Mouse (Mus musculus) embryonic facial prominence, embryonic 15.5 days (tissue): Measurements from ENCODE around the gene Ambra1. TPM values are rescaled to one million over a fixed set of nuclear protein-coding genes. Genes with fewer than 3 reads are reported as not detected.

Experiments used
- ATAC-seq: fragments of 200-750 bp; cut with Nextera tagmentation; 2 replicates; pipeline ENCODE4 v1.8.0; 2017; ENCODE audit warnings: low read depth, moderate TSS enrichment; ENCODE audit not compliant: insufficient number of reproducible peaks, low FRiP score, low TSS enrichment
- H3K27ac ChIP-seq: fragments of 300-500 bp; sonication (generic); replicated peaks from 2 replicates; pipeline ENCODE4 v1.5.1; 2015; ENCODE audit warnings: mild to moderate bottlenecking, inconsistent platforms
- H3K27me3 ChIP-seq: fragments of 300-500 bp; sonication (generic); 2 replicates; pipeline ENCODE4 v1.6.1; 2015; ENCODE audit warnings: inconsistent platforms
- H3K36me3 ChIP-seq: fragments of 300-500 bp; sonication (generic); 2 replicates; pipeline ENCODE4 v1.6.1; 2015; ENCODE audit warnings: mild to moderate bottlenecking, inconsistent platforms
- H3K4me1 ChIP-seq: fragments of 300-500 bp; sonication (generic); 2 replicates; pipeline ENCODE4 v1.6.1; 2015; ENCODE audit warnings: inconsistent platforms
- H3K4me2 ChIP-seq: fragments of 300-500 bp; sonication (generic); replicated peaks from 2 replicates; pipeline ENCODE4 v1.6.1; 2015; ENCODE audit warnings: mild to moderate bottlenecking, inconsistent platforms
- H3K4me3 ChIP-seq: fragments of 300-500 bp; sonication (generic); replicated peaks from 2 replicates; pipeline ENCODE4 v1.5.1; 2015; ENCODE audit warnings: mild to moderate bottlenecking, inconsistent platforms
- H3K9ac ChIP-seq: fragments of 300-500 bp; sonication (generic); 2 replicates; pipeline ENCODE4 v1.6.1; 2015; ENCODE audit warnings: inconsistent platforms
- H3K9me3 ChIP-seq: fragments of 300-500 bp; sonication (generic); replicated peaks from 2 replicates; pipeline ENCODE4 v1.6.1; 2016; ENCODE audit warnings: inconsistent platforms
- WGBS: fragments of 180-500 bp; shearing (Covaris S2); methylation state at CpG from one replicate; pipeline ENCODE4 v1.1.7; 2015; 5-methylcytosine and 5-hydroxymethylcytosine counted together
- polyA plus RNA-seq: library from polyadenylated mRNA; unstranded; fragments of >200 nt; fragmentation: Nextera tagmentation; extraction: Ambion mirVana; gene quantifications from 2 replicates; pipeline ENCODE4 v1.2.1, GENCODE M21; 2015

Gene Ambra1
- polyA plus RNA-seq, 1 experiment from 2014 or later, result 18.1 TPM

DNA sequence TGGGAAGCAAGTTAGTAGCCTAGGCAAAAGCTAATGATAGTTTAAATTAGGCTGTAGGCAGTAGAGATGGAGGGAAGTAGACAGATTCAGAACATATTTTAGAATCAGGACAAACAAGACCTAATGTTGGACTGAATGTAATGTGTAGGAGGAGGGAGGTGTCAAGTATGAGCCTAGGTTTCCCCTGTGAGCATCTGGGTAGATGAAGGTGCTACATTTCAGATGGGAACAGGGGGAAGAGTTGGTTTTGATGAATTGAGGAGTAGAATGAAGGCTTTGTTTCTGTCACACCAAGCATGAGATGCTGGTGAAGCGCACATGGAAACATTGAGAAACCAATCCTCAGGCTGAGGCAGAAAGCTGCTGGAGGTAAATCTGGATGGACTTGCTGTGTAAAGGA lies 9.7 kb downstream of the Ambra1 start:
- no peaks in the 10 kb centered on the region for H3K27me3 ChIP-seq
- H3K4me2 ChIP-seq, result no peak overlapping the region
- no peaks in the 10 kb centered on the region for H3K36me3 ChIP-seq
- no peaks in the 10 kb centered on the region for H3K4me1 ChIP-seq
- H3K9ac ChIP-seq, result no peak overlapping the region
- no peak overlapping the region for H3K27ac ChIP-seq
- no peaks in the 10 kb centered on the region for H3K9me3 ChIP-seq
- no peak overlapping the region for H3K4me3 ChIP-seq
- WGBS, result 97% methylated on average over 1 of the region's 1 CpGs
- no peak for ATAC-seq

DNA sequence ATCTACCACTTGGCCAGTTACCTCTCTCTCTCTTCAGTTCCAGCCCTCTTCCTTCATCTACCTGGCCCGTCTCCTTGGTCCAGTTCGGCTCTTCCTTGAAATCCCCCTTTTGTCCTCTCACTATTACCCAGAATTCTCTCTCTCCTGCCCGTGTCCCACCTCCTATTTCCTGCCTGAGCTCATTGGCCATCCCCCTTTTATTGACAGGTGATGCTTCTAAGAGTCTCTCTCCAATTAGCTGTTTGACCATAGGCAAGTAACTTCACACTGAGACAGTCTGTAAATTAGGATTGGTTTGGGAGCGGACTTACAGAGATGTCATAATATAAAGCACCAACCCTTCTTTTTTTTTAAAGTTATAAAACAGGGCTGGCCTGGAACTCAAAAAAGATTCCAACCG lies 14.8 kb downstream of the Ambra1 start:
- H3K4me3 ChIP-seq, result no peak overlapping the region
- no peak for ATAC-seq
- H3K27me3 ChIP-seq, result no peaks in the 10 kb centered on the region
- no peaks in the 10 kb centered on the region for H3K36me3 ChIP-seq
- H3K9me3 ChIP-seq, result no peaks in the 10 kb centered on the region
- 88% methylated on average over 5 of the region's 5 CpGs for WGBS
- no peak overlapping the region for H3K4me2 ChIP-seq
- H3K27ac ChIP-seq, result no peak overlapping the region
- no peak overlapping the region for H3K9ac ChIP-seq
- H3K4me1 ChIP-seq, result no peaks in the 10 kb centered on the region

DNA sequence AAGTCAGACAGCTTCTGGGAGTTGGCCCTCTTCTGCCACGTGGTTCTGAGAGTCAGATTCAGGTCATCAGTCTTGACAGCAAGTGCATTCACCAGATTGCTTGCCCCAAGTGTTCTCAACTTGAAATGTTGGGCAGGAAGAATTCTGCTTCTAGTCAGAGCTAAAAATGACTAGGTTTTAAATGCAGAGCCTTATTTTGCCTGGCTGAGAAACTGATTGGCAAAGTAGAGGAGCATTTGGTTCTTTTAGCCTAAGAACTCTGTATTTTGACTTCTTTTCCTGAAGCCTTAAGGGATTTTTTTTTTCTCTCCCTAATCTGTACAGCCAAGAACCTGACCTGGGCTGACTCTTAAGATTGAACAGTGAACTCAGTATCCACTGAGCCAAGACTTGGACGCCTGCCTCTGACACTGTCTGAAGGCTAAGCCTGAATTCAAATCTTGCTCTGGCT lies 19.9 kb downstream of the Ambra1 start:
- Histone ChIP-seq H3K4me3 (no peak overlapping the region), H3K27ac (no peak overlapping the region), H3K9me3 (no peaks in the 10 kb centered on the region), H3K36me3 (no peaks in the 10 kb centered on the region), H3K27me3 (no peaks in the 10 kb centered on the region), H3K4me1 (no peaks in the 10 kb centered on the region), H3K4me2 (no peak overlapping the region), H3K9ac (no peak overlapping the region)
- no peak for ATAC-seq
- 57% methylated on average over 2 of the region's 2 CpGs for WGBS

DNA sequence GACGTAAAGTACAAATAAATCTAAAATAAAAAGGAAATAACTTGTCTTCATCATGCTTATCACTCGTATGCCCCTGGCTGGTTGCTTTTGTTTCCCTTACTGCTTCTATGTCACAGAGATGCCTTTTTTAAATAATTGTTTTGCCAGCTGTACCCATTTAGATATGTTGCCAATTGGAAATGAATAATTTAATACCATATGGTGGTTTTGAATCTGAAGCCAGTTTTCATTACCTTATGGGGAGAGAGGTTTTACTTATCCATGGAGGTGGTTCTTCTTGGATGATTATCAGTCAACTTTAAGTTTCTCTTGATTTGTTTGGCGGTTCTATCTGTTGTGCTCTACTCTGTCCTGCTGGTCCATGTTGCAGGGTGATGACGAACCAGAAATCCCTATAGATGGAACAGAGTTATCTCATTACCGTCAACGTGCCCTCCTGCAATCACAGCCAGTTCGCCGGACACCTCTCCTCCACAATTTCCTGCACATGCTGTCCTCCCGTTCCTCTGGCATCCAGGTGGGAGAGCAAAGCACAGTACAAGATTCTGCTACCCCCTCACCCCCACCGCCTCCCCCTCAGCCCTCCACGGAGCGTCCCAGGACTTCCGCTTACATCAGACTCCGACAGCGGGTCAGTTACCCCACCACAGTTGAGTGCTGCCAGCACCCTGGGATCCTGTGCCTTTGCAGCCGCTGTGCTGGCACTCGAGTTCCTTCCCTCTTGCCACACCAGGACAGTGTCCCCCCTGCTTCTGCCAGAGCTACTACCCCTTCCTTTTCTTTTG lies 42.2 kb downstream of the Ambra1 start:
- no peak for ATAC-seq
- Histone ChIP-seq H3K4me2 (no peak overlapping the region), H3K4me1 (no peaks in the 10 kb centered on the region), H3K9me3 (no peaks in the 10 kb centered on the region), H3K36me3 (peaks cover 51% of the 10 kb centered on the region), H3K27ac (no peak overlapping the region), H3K4me3 (no peak overlapping the region), H3K9ac (no peak overlapping the region), H3K27me3 (no peaks in the 10 kb centered on the region)
- WGBS, result 91% methylated on average over 17 of the region's 17 CpGs

DNA sequence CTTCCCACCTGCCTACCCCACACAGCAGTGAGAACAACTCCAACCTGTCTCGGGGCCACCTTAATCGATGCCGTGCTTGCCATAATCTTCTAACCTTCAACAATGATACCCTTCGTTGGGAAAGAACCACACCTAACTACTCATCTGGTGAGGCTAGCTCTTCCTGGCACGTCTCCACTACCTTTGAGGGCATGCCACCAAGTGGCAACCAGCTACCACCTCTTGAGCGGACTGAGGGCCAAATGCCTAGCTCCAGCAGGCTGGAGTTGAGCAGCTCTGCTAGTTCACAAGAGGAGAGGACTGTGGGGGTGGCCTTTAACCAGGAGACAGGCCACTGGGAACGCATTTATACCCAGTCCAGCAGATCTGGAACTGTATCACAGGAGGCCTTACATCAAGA lies 43.4 kb downstream of the Ambra1 start:
- Histone ChIP-seq H3K4me2 (no peak overlapping the region), H3K27me3 (no peaks in the 10 kb centered on the region), H3K36me3 (peaks cover 50% of the 10 kb centered on the region), H3K4me1 (no peaks in the 10 kb centered on the region), H3K4me3 (no peak overlapping the region), H3K27ac (no peak overlapping the region), H3K9ac (no peak overlapping the region), H3K9me3 (no peaks in the 10 kb centered on the region)
- 88% methylated on average over 7 of the region's 7 CpGs for WGBS
- ATAC-seq, result no peak

DNA sequence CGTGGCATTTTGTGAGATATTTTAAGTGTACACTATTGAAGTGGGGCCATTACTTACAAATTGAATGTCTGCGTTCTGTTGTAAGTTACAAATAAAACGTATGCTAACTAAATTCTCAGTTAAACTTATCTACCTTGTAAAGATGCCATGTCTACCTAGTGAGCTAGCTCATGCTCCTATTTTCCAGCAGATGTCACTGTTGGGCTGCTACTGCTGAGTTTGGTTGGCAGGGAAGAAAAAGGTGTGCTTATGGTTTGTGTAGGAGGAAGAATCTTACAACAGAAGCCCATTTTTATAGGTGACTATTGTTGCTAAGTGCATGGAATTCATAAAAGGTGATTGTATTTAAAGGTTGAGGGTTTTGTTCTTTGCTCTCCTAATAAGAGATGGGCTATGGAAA lies 49.2 kb downstream of the Ambra1 start:
- no peak for ATAC-seq
- 73% methylated on average over 3 of the region's 3 CpGs for WGBS

DNA sequence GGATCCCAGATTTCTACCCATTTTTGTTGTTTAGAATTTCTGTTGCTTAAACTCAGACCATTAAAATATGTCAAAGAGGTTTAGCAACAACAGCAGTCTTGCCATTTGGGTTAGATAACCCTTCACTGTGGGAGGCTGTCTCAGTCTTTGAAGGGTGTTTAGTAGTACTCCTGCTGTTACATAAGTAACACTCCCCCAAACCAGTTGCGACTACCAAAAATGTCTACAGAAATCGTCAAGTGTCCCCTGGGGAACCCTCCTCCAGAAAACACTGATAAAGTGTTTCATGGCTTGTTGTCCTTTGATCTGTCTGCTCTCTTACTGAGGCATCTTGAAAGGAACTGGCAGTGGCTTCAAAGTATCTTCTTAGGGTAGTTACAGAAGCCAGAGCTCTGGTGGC lies 61.7 kb downstream of the Ambra1 start:
- ATAC-seq, result no peak
- Histone ChIP-seq H3K9me3 (no peaks in the 10 kb centered on the region), H3K9ac (no peak overlapping the region), H3K4me1 (peaks cover 5% of the 10 kb centered on the region; the same call in 1 of the 2 replicates), H3K36me3 (no peaks in the 10 kb centered on the region), H3K27me3 (no peaks in the 10 kb centered on the region), H3K4me2 (no peak overlapping the region), H3K27ac (no peak overlapping the region), H3K4me3 (no peak overlapping the region)
- WGBS, result 39% methylated on average over 2 of the region's 2 CpGs

More for the DNA sequence above, 49.2 kb downstream of the Ambra1 start:
- Histone ChIP-seq H3K36me3 (peaks cover 6% of the 10 kb centered on the region; the same call in 1 of the 2 replicates), H3K4me1 (no peaks in the 10 kb centered on the region), H3K4me3 (no peak overlapping the region), H3K9ac (no peak overlapping the region), H3K27me3 (no peaks in the 10 kb centered on the region), H3K4me2 (no peak overlapping the region), H3K27ac (no peak overlapping the region), H3K9me3 (no peaks in the 10 kb centered on the region)

DNA sequence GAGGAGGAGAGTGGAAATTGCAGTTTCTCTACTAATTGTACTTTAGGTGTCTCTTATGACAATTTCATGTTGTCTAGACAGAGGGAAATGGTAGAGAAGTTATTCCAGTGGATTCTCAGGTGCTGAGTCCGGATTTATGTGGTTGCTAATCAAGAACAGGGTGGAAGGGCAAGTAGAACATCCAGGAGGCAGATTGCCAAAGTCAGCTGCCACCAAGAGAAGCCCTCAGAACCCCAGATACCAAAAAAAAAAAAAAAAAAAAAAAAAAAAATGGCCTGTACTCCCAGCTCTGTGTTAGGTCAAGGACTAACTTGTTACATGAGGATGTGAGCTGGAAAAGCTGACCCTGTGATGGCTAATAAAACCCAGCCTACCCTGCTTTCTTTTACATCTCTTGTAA lies 62.4 kb downstream of the Ambra1 start:
- H3K27ac ChIP-seq, result no peak overlapping the region
- no peaks in the 10 kb centered on the region for H3K36me3 ChIP-seq
- no peak overlapping the region for H3K4me3 ChIP-seq
- peaks cover 5% of the 10 kb centered on the region; the same call in 1 of the 2 replicates for H3K4me1 ChIP-seq
- no peak for ATAC-seq
- no peaks in the 10 kb centered on the region for H3K9me3 ChIP-seq
- no peak overlapping the region for H3K9ac ChIP-seq
- H3K27me3 ChIP-seq, result no peaks in the 10 kb centered on the region
- no peak overlapping the region for H3K4me2 ChIP-seq
- 67% methylated on average over 1 of the region's 1 CpGs for WGBS

DNA sequence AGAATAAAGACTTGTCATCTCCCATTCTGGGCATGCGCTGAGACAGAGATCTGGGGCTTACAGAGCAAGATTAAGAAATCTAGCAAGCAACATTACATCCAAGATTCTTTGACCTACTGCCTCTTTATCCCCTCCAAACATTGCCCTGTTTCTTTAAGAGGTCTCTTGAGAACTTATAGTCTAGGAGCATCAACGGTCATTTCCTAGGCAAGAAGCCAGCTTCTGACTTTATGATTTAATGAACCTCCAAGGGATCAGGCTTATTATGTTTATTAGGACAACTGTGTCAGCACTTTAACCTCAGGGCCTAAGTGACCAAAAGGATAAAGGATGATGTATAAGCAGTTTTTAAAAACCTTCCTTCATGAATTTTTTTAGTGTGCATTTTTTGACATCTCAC lies 64.5 kb downstream of the Ambra1 start:
- ATAC-seq, result no peak
- 53% methylated on average over 2 of the region's 2 CpGs for WGBS

DNA sequence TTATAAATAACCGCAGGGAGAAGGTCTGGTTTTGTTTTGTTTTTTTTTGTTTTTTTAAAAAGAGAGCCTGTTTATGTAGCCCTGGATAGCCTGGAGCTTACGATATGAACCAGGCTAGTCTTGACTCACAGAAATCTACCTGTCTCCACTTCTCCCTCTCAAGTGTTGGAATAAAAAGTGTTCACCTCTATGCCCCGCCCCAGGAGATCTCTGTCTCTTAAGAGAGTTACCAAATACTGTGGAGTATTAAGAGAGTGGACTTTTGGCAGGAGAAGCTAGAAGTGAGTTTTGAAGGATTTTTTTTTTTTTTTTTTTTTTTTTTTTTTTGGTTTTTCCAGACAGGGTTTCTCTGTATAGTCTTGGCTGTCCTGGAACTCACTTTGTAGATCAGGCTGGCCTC lies 65.2 kb downstream of the Ambra1 start:
- Histone ChIP-seq H3K4me2 (no peak overlapping the region), H3K36me3 (no peaks in the 10 kb centered on the region), H3K27me3 (no peaks in the 10 kb centered on the region), H3K9me3 (no peaks in the 10 kb centered on the region), H3K4me1 (peaks cover 5% of the 10 kb centered on the region; the same call in 1 of the 2 replicates), H3K27ac (no peak overlapping the region), H3K9ac (no peak overlapping the region), H3K4me3 (no peak overlapping the region)
- WGBS, result 68% methylated on average over 3 of the region's 3 CpGs
- no peak for ATAC-seq

More for the DNA sequence above, 64.5 kb downstream of the Ambra1 start:
- Histone ChIP-seq H3K4me3 (no peak overlapping the region), H3K27ac (no peak overlapping the region), H3K4me2 (no peak overlapping the region), H3K27me3 (no peaks in the 10 kb centered on the region), H3K9ac (no peak overlapping the region), H3K4me1 (peaks cover 5% of the 10 kb centered on the region; the same call in 1 of the 2 replicates), H3K36me3 (no peaks in the 10 kb centered on the region), H3K9me3 (no peaks in the 10 kb centered on the region)

DNA sequence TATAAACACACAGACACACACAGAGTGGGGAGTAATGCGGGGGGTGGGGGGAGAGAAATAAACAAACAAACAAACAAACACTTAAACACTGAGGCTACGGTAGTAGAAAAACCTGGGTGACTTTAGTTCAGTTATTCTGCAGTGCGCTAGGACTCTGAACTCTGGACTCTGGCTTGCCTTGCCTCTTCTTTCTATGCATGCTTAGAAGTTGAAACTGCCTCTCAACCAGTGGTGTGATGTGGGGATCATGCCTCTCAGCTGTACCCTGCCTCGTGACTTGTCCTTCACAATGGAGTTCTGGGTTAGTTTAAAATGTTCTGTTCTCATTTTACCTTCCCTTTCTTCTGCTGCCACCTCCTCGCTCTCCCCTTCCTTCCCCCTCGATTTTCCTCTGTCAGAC lies 81.5 kb downstream of the Ambra1 start:
- Histone ChIP-seq H3K4me1 (no peaks in the 10 kb centered on the region), H3K27ac (no peak overlapping the region), H3K9ac (no peak overlapping the region), H3K36me3 (0 out of 2 replicates have a peak, but pooled peaks cover 7% of the 10 kb centered on the region), H3K9me3 (no peaks in the 10 kb centered on the region), H3K4me2 (no peak overlapping the region), H3K4me3 (no peak overlapping the region), H3K27me3 (no peaks in the 10 kb centered on the region)
- ATAC-seq, result no peak
- WGBS, result 89% methylated on average over 6 of the region's 6 CpGs

DNA sequence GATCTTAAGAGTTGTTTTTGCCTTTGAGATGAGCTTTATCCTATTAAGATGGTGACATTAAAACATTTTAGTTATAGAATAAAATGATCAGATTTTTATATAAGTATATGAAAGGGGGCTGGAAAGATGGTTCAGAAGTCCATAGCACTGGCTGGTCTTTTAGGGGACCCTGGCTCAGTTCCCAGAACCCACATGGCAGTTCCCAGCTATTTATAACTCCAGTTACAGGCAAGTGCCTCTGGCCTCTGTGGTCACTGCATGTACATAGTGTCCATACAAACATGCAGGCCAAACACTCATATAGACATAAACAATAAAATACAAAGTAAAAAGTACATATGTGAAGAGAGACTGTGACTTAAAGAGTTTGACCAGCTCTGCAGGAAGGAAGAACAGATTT lies 86.8 kb downstream of the Ambra1 start:
- Histone ChIP-seq H3K9ac (no peak overlapping the region), H3K4me1 (no peaks in the 10 kb centered on the region)
- no peak for ATAC-seq

More for the DNA sequence above, 86.8 kb downstream of the Ambra1 start:
- Histone ChIP-seq H3K27ac (no peak overlapping the region), H3K27me3 (no peaks in the 10 kb centered on the region), H3K9me3 (no peaks in the 10 kb centered on the region), H3K36me3 (no peaks in the 10 kb centered on the region), H3K4me3 (no peak overlapping the region), H3K4me2 (no peak overlapping the region)
